Mouse (Mus musculus) forebrain, embryonic 10.5 days (tissue): ENCODE results near the gene Hbq1b. TPM values are rescaled to one million over a fixed set of nuclear protein-coding genes. Genes with fewer than 3 reads are reported as not detected.

Experiments used
- DNase-seq: peaks from one replicate; pipeline ENCODE4 v3.0.0-alpha.2; 2017; ENCODE audit warnings: low spot score; ENCODE audit errors: extremely low spot score
- H3K27ac ChIP-seq: fragments of 300-500 bp; sonication (generic); 2 replicates; pipeline ENCODE4 v1.5.1; 2016; ENCODE audit warnings: mild to moderate bottlenecking
- H3K27me3 ChIP-seq: fragments of 300-500 bp; sonication (generic); 2 replicates; pipeline ENCODE4 v1.6.1; 2016; ENCODE audit warnings: mild to moderate bottlenecking; ENCODE audit not compliant: poor library complexity, severe bottlenecking
- H3K36me3 ChIP-seq: fragments of 300-500 bp; sonication (generic); replicated peaks from 2 replicates; pipeline ENCODE4 v1.6.1; 2016; ENCODE audit warnings: mild to moderate bottlenecking, moderate library complexity
- H3K4me1 ChIP-seq: fragments of 300-500 bp; sonication (generic); 2 replicates; pipeline ENCODE4 v1.6.1; 2016
- H3K4me3 ChIP-seq: fragments of 300-500 bp; sonication (generic); 2 replicates; pipeline ENCODE4 v1.5.1; 2016; ENCODE audit warnings: mild to moderate bottlenecking, moderate library complexity
- H3K9me3 ChIP-seq: fragments of 300-500 bp; sonication (generic); 2 replicates; pipeline ENCODE4 v1.6.1; 2016; ENCODE audit warnings: mild to moderate bottlenecking, moderate library complexity
- WGBS: fragments of 180-500 bp; shearing (Covaris S2); methylation state at CpG from one replicate; pipeline ENCODE4 v1.1.7; 2016; 5-methylcytosine and 5-hydroxymethylcytosine counted together
- polyA plus RNA-seq: library from polyadenylated mRNA; unstranded; fragments of >200 nt; fragmentation: Nextera tagmentation; extraction: Ambion mirVana; gene quantifications from 2 replicates; pipeline ENCODE4 v1.2.1, GENCODE M21; 2016

Hbq1b gene
- polyA plus RNA-seq, 1 experiment from 2014 or later = 10.1 TPM

GRCm38 (mm10) chr11:32250880-32251763 lies 35.6 kb upstream of the Hbq1b start:
- 87% methylated on average over 8 of the region's 8 CpGs for WGBS
- H3K36me3 ChIP-seq = peaks cover 97% of the 10 kb centered on the region
- H3K27me3 ChIP-seq = no peaks in the 10 kb centered on the region
- no peaks in the 10 kb centered on the region for H3K4me1 ChIP-seq
- no peak overlapping the region for H3K4me3 ChIP-seq
- no peak for DNase-seq
- peak overlapping the region; percentile 56 for H3K27ac ChIP-seq
- no peaks in the 10 kb centered on the region for H3K9me3 ChIP-seq

GRCm38 (mm10) chr11:32253121-32253520 lies 33.6 kb upstream of the Hbq1b start:
- H3K9me3 ChIP-seq = no peaks in the 10 kb centered on the region
- no peaks in the 10 kb centered on the region for H3K4me1 ChIP-seq
- WGBS = 100% methylated on average over 1 of the region's 1 CpGs
- no peak for DNase-seq
- peaks cover 82% of the 10 kb centered on the region for H3K36me3 ChIP-seq
- no peak overlapping the region for H3K4me3 ChIP-seq
- no peaks in the 10 kb centered on the region for H3K27me3 ChIP-seq
- no peak overlapping the region for H3K27ac ChIP-seq

- peaks cover 76% of the 10 kb centered on the region for H3K36me3 ChIP-seq
Measured at GRCm38 (mm10) chr11:32256146-32256545, 30.6 kb upstream of the Hbq1b start.

GRCm38 (mm10) chr11:32256566-32256965 lies 30.2 kb upstream of the Hbq1b start:
- H3K27ac ChIP-seq = peak overlapping the region; percentile 60
- no peak overlapping the region for H3K4me3 ChIP-seq
- WGBS = 94% methylated on average over 3 of the region's 3 CpGs
- H3K4me1 ChIP-seq = no peaks in the 10 kb centered on the region
- H3K36me3 ChIP-seq = peaks cover 72% of the 10 kb centered on the region
- DNase-seq = no peak
- H3K27me3 ChIP-seq = no peaks in the 10 kb centered on the region
- H3K9me3 ChIP-seq = no peaks in the 10 kb centered on the region

More at GRCm38 (mm10) chr11:32256146-32256545, 30.6 kb upstream of the Hbq1b start:
- 85% methylated on average over 1 of the region's 1 CpGs for WGBS
- Histone ChIP-seq H3K4me3 (no peak overlapping the region), H3K9me3 (no peaks in the 10 kb centered on the region), H3K27me3 (no peaks in the 10 kb centered on the region), H3K4me1 (no peaks in the 10 kb centered on the region), H3K27ac (peak overlapping the region; percentile 66)
- no peak for DNase-seq

DNA sequence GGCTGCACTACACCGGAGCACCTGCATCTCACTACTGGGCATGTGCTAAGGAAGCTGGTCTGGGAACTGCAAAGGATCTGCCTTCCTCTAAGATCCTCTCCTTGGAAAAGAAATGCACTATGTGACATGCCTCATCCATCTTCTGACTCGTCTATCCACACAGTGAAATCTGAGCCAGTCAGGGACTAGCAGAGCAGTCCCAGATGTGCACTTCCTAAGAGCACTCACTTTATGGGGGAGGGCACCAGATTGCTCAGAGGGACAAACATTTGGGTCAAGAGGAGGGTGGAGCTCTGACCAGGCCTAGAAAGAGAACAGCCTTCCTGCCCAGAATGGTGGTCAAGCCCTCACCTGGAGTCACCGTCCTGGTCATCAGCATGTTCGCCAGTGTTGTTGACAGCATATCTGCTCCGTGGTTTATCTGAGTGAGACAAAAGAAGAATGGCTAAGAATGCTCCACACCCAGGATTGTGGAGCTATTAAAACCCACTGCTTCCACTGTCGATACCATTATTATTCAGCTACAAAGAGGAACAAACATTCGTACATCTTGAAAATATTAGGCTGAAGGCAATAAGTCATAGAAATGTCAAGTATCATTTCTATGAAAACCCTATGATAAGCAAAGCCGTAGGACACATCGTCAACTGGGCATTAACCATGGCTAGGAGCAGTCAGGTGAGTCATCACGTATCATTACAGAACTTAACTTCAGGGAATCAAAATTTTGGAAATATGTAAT lies 23.9 kb upstream of the Hbq1b start:
- Histone ChIP-seq H3K27me3 (no peaks in the 10 kb centered on the region), H3K27ac (peak overlapping the region; percentile 53; the same call in 1 of the 2 replicates), H3K9me3 (no peaks in the 10 kb centered on the region), H3K36me3 (peaks cover 37% of the 10 kb centered on the region), H3K4me1 (peaks cover 16% of the 10 kb centered on the region), H3K4me3 (no peak overlapping the region)
- no peak for DNase-seq
- 91% methylated on average over 10 of the region's 10 CpGs for WGBS

DNA sequence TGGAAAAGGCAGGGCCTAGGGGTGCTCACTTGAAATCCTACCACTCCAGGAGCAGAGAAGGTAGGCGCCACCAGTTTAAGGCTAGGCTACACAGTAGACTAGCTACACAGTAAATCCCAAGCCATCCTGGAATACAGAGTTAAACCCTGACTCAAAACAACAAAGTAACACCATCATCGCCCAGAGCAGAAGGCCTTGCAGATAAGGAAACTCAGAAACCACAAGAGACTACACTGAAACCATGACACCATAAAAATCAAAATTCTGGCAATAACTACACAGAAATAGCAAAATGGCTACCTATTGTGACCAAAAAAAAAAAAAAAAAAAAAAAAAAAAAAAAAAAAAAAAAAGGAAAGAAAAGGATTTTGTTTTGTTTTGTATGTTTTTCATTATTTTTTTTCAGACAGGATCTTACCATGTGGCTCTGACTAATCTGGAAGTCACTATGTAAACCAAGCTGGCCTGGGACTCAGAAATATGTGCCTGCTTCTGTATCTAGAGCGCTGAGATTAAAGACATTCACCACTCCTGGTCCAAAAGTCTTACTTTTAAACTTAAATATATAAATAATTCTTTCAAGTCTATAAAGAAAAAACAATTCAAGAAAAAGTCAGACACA lies 21.5 kb upstream of the Hbq1b start:
- WGBS = 93% methylated on average over 3 of the region's 3 CpGs
- no peak for DNase-seq
- Histone ChIP-seq H3K27ac (no peak overlapping the region), H3K27me3 (no peaks in the 10 kb centered on the region), H3K4me3 (no peak overlapping the region), H3K4me1 (peaks cover 24% of the 10 kb centered on the region), H3K36me3 (peaks cover 24% of the 10 kb centered on the region), H3K9me3 (no peaks in the 10 kb centered on the region)

GRCm38 (mm10) chr11:32266194-32266593 lies 20.6 kb upstream of the Hbq1b start:
- 90% methylated on average over 6 of the region's 6 CpGs for WGBS
- peaks cover 15% of the 10 kb centered on the region for H3K36me3 ChIP-seq
- H3K4me1 ChIP-seq = peaks cover 24% of the 10 kb centered on the region
- H3K9me3 ChIP-seq = no peaks in the 10 kb centered on the region
- DNase-seq = no peak
- peak overlapping the region; percentile 72 for H3K27ac ChIP-seq
- peak overlapping the region; percentile 10; the same call in 1 of the 2 replicates for H3K4me3 ChIP-seq
- no peaks in the 10 kb centered on the region for H3K27me3 ChIP-seq

- H3K9me3 ChIP-seq = no peaks in the 10 kb centered on the region
- WGBS = 39% methylated on average over 6 of the region's 6 CpGs
- H3K27ac ChIP-seq = peak overlapping the region; percentile 98
- peak overlapping the region; percentile 92 for H3K4me3 ChIP-seq
- H3K36me3 ChIP-seq = peaks cover 13% of the 10 kb centered on the region
- no peaks in the 10 kb centered on the region for H3K27me3 ChIP-seq
- no peak for DNase-seq
- peaks cover 24% of the 10 kb centered on the region for H3K4me1 ChIP-seq
Measured at GRCm38 (mm10) chr11:32266776-32267175, 20.0 kb upstream of the Hbq1b start.

GRCm38 (mm10) chr11:32267188-32267884 lies 19.4 kb upstream of the Hbq1b start, which contains the start of gene Nprl3:
Nprl3 (minus strand) TSS chr11:32267707.
- under 1% methylated on average over 54 of the region's 54 CpGs for WGBS

DNA sequence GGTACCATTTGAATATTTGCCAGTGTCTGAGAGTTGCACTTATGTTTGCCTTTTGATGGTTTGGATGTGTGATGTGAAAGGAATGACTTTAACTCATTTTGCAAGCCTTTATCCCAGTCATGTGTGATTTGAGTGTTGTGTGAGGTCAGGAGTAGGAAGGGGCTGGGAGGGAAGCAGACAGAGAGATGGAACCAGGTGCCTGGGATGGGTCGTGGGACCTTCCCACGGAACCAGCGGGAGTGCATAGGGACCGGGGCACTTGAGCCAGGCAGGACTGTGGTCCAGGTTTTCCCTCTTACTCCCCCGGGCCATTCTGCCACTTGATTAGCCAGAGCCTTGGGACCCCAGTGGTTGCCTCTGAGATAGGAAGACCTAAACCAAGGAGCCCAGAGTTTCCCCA lies 18.8 kb upstream of the Hbq1b start:
- H3K27me3 ChIP-seq = no peaks in the 10 kb centered on the region
- H3K27ac ChIP-seq = peak overlapping the region; percentile 98
- no peaks in the 10 kb centered on the region for H3K9me3 ChIP-seq
- peak overlapping the region; percentile 92 for H3K4me3 ChIP-seq
- H3K36me3 ChIP-seq = peaks cover 1% of the 10 kb centered on the region; the same call in 1 of the 2 replicates
- DNase-seq = peak; percentile 23
- WGBS = 31% methylated on average over 5 of the region's 5 CpGs
- H3K4me1 ChIP-seq = peaks cover 24% of the 10 kb centered on the region

More at GRCm38 (mm10) chr11:32267188-32267884, 19.4 kb upstream of the Hbq1b start, which contains the start of gene Nprl3:
- DNase-seq = peak; percentile 93
- no peaks in the 10 kb centered on the region for H3K9me3 ChIP-seq
- H3K27ac ChIP-seq = peak within 1 kb of the TSS; percentile 98
- no peaks in the 10 kb centered on the region for H3K27me3 ChIP-seq
- H3K36me3 ChIP-seq = peaks cover 7% of the 10 kb centered on the region
- peaks cover 24% of the 10 kb centered on the region for H3K4me1 ChIP-seq
- peak within 1 kb of the TSS; percentile 92 for H3K4me3 ChIP-seq

DNA sequence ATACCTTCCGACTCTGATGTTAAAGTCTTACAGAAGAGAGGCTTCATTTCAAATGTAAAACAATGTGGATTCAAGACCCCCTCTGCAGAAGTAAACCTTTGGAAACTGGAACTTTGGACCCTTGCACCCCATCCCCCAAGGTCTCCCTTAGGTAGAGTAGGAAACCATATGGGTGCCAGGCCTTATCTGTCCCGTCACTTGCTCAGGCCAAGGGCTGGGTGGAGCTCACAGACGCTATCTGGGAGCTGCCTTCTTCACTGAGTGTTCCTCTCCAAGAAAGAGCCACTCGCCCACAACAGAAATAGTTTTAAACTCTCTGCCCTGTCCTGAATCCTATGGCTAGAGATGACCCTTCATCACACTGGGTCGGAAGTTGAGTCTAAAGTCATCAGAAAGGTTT lies 17.8 kb upstream of the Hbq1b start:
- no peaks in the 10 kb centered on the region for H3K36me3 ChIP-seq
- no peak for DNase-seq
- H3K4me3 ChIP-seq = no peak overlapping the region
- peaks cover 24% of the 10 kb centered on the region for H3K4me1 ChIP-seq
- 84% methylated on average over 5 of the region's 5 CpGs for WGBS
- H3K27me3 ChIP-seq = no peaks in the 10 kb centered on the region
- no peaks in the 10 kb centered on the region for H3K9me3 ChIP-seq
- peak overlapping the region; percentile 98 for H3K27ac ChIP-seq

- Histone ChIP-seq H3K27me3 (peaks cover 1% of the 10 kb centered on the region; the same call in 1 of the 2 replicates), H3K9me3 (no peaks in the 10 kb centered on the region), H3K4me3 (no peak overlapping the region), H3K4me1 (peaks cover 16% of the 10 kb centered on the region), H3K36me3 (no peaks in the 10 kb centered on the region), H3K27ac (no peak overlapping the region)
- DNase-seq = no peak
- WGBS = 61% methylated on average over 4 of the region's 4 CpGs
Measured at GRCm38 (mm10) chr11:32271178-32271577, 15.6 kb upstream of the Hbq1b start.
